Comparison of ENCODE assay signal across 13 mouse cellular contexts in the genomic region with DNA sequence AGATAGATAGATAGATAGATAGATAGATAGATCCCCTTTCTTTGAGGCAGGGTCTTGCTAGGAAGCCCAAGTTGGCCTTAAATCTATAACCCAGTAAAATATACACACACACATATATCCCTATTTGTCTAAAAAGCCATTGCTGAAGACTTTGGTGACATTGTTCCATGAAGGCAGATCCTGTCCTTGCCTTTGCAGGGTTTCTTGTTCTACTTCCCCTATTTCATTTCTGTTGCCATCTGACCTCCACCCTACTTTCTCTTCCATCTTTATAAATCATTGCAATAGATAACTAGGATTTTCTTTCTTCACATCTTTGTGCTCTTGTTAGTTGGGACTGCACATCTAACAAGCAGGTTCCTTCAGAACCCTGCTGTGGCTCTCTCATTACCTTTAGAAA.
"Had no signal": no experiment of that assay in that cellular context is flagged by ENCODE, and none has a peak within 500 bp of the region (broad histone marks: within the 10 kb centered on the region; RNA-seq: fewer than 3 reads in every experiment).

No protein-coding gene starts in this region.

- H3K4me3 ChIP-seq: kidney, embryonic 15.5 days; left cerebral cortex, adult 2 months; limb, embryonic 10.5 days; midbrain, embryonic 12.5 days; neural tube, embryonic 13.5 days had no signal

- H3K9ac ChIP-seq: kidney, embryonic 15.5 days; lung, embryonic 14.5 days; midbrain, embryonic 12.5 days; neural tube, embryonic 13.5 days had no signal

- H3K27me3 ChIP-seq: kidney, embryonic 15.5 days; midbrain, embryonic 12.5 days; neural tube, embryonic 13.5 days had no signal

- ATAC-seq: intestine, postnatal 0 days had no signal

- H3K27ac ChIP-seq: kidney, embryonic 15.5 days; left cerebral cortex, adult 2 months; limb, embryonic 10.5 days; midbrain, embryonic 12.5 days; neural tube, embryonic 13.5 days; stomach, postnatal 0 days had no signal

- H3K4me2 ChIP-seq: kidney, embryonic 15.5 days; liver, embryonic 11.5 days; lung, embryonic 14.5 days; midbrain, embryonic 12.5 days; neural tube, embryonic 13.5 days had no signal

- H3K9me3 ChIP-seq: kidney, embryonic 15.5 days; limb, embryonic 10.5 days; midbrain, embryonic 12.5 days; neural tube, embryonic 13.5 days had no signal

- DNase-seq: lung, embryonic 14.5 days; lung, postnatal 10 days; lung, postnatal 4 days; right cerebral cortex, postnatal 14 days; thymus, postnatal 4 days had no signal

- H3K36me3 ChIP-seq: midbrain, embryonic 12.5 days; neural tube, embryonic 13.5 days had no signal
